Mouse (Mus musculus): ENCODE measurements around the gene Pgls. TPM values are rescaled to one million over a fixed set of nuclear protein-coding genes. Genes with fewer than 3 reads are reported as not detected.

Pgls gene
- polyA plus RNA-seq, 1 experiment from 2014 or later: 266 TPM

- 66% methylated on average over 9 of the region's 9 CpGs for WGBS
- Histone ChIP-seq H3K27ac (ENCODE audit: low read length) (peak overlapping the region; percentile 13; the same call in 1 of the 2 replicates), H3K9me3 (ENCODE audit: control insufficient read depth, low read depth, low read length) (no peaks in the 10 kb centered on the region), H3K4me2 (replicated peaks; ENCODE audit: low read depth, low read length) (no peak overlapping the region), H3K4me1 (ENCODE audit: control insufficient read depth, insufficient read depth, low read length) (peaks cover 14% of the 10 kb centered on the region), H3K27me3 (ENCODE audit: control insufficient read depth, insufficient read depth, low read length) (no peaks in the 10 kb centered on the region), H3K9ac (replicated peaks; ENCODE audit: low read depth, low read length) (no peak overlapping the region), H3K36me3 (ENCODE audit: control insufficient read depth, insufficient read depth, low read length) (no peaks in the 10 kb centered on the region), H3K4me3 (ENCODE audit: low read depth, low read length) (no peak overlapping the region)
- no peak for ATAC-seq (ENCODE audit: insufficient number of reproducible peaks, insufficient read depth, low FRiP score, low read depth)
These were observed 18.9 kb upstream of the Pgls start for GRCm38 (mm10) chr8:71572847-71573633.

- Histone ChIP-seq H3K4me1 (ENCODE audit: control insufficient read depth, insufficient read depth, low read length) (peaks cover 6% of the 10 kb centered on the region), H3K27me3 (ENCODE audit: control insufficient read depth, insufficient read depth, low read length) (no peaks in the 10 kb centered on the region), H3K9me3 (ENCODE audit: control insufficient read depth, low read depth, low read length) (no peaks in the 10 kb centered on the region), H3K36me3 (ENCODE audit: control insufficient read depth, insufficient read depth, low read length) (no peaks in the 10 kb centered on the region), H3K4me2 (replicated peaks; ENCODE audit: low read depth, low read length) (no peak overlapping the region), H3K27ac (ENCODE audit: low read length) (no peak overlapping the region), H3K9ac (replicated peaks; ENCODE audit: low read depth, low read length) (no peak overlapping the region), H3K4me3 (ENCODE audit: low read depth, low read length) (no peak overlapping the region)
- 78% methylated on average over 7 of the region's 7 CpGs for WGBS
- ATAC-seq (ENCODE audit: insufficient number of reproducible peaks, insufficient read depth, low FRiP score, low read depth): no peak
These were observed 17.6 kb upstream of the Pgls start for GRCm38 (mm10) chr8:71574426-71574825.

- no peak for ATAC-seq (ENCODE audit: insufficient number of reproducible peaks, insufficient read depth, low FRiP score, low read depth)
- Histone ChIP-seq H3K4me1 (ENCODE audit: control insufficient read depth, insufficient read depth, low read length) (peaks cover 6% of the 10 kb centered on the region), H3K27ac (ENCODE audit: low read length) (no peak overlapping the region), H3K36me3 (ENCODE audit: control insufficient read depth, insufficient read depth, low read length) (no peaks in the 10 kb centered on the region), H3K4me2 (replicated peaks; ENCODE audit: low read depth, low read length) (no peak overlapping the region), H3K9me3 (ENCODE audit: control insufficient read depth, low read depth, low read length) (no peaks in the 10 kb centered on the region), H3K9ac (replicated peaks; ENCODE audit: low read depth, low read length) (no peak overlapping the region), H3K4me3 (ENCODE audit: low read depth, low read length) (no peak overlapping the region), H3K27me3 (ENCODE audit: control insufficient read depth, insufficient read depth, low read length) (no peaks in the 10 kb centered on the region)
- WGBS: 52% methylated on average over 1 of the region's 1 CpGs
These were observed 17.0 kb upstream of the Pgls start for GRCm38 (mm10) chr8:71575020-71575419.

- H3K4me2 ChIP-seq (replicated peaks; ENCODE audit: low read depth, low read length): no peak overlapping the region
- H3K4me1 ChIP-seq (ENCODE audit: control insufficient read depth, insufficient read depth, low read length): no peaks in the 10 kb centered on the region
- H3K36me3 ChIP-seq (ENCODE audit: control insufficient read depth, insufficient read depth, low read length): no peaks in the 10 kb centered on the region; the same call in 1 of the 2 replicates
- no peak overlapping the region for H3K4me3 ChIP-seq (ENCODE audit: low read depth, low read length)
- no peaks in the 10 kb centered on the region for H3K27me3 ChIP-seq (ENCODE audit: control insufficient read depth, insufficient read depth, low read length)
- H3K9ac ChIP-seq (replicated peaks; ENCODE audit: low read depth, low read length): no peak overlapping the region
- no peak overlapping the region for H3K27ac ChIP-seq (ENCODE audit: low read length)
- 76% methylated on average over 4 of the region's 4 CpGs for WGBS
- ATAC-seq (ENCODE audit: insufficient number of reproducible peaks, insufficient read depth, low FRiP score, low read depth): no peak
- no peaks in the 10 kb centered on the region for H3K9me3 ChIP-seq (ENCODE audit: control insufficient read depth, low read depth, low read length)
These were observed 14.1 kb upstream of the Pgls start for GRCm38 (mm10) chr8:71577856-71578387.

GRCm38 (mm10) chr8:71579009-71579408, 13.0 kb upstream of the Pgls start:
- Histone ChIP-seq H3K9me3 (ENCODE audit: control insufficient read depth, low read depth, low read length) (no peaks in the 10 kb centered on the region), H3K27ac (ENCODE audit: low read length) (no peak overlapping the region), H3K4me2 (replicated peaks; ENCODE audit: low read depth, low read length) (no peak overlapping the region), H3K27me3 (ENCODE audit: control insufficient read depth, insufficient read depth, low read length) (no peaks in the 10 kb centered on the region), H3K36me3 (ENCODE audit: control insufficient read depth, insufficient read depth, low read length) (no peaks in the 10 kb centered on the region; the same call in 1 of the 2 replicates), H3K9ac (replicated peaks; ENCODE audit: low read depth, low read length) (no peak overlapping the region), H3K4me1 (ENCODE audit: control insufficient read depth, insufficient read depth, low read length) (no peaks in the 10 kb centered on the region), H3K4me3 (ENCODE audit: low read depth, low read length) (no peak overlapping the region)
- WGBS: 50% methylated on average over 1 of the region's 1 CpGs
- no peak for ATAC-seq (ENCODE audit: insufficient number of reproducible peaks, insufficient read depth, low FRiP score, low read depth)

GRCm38 (mm10) chr8:71579476-71579875, 12.5 kb upstream of the Pgls start:
- Histone ChIP-seq H3K9ac (replicated peaks; ENCODE audit: low read depth, low read length) (no peak overlapping the region), H3K4me3 (ENCODE audit: low read depth, low read length) (no peak overlapping the region)
- WGBS: 92% methylated on average over 14 of the region's 14 CpGs

GRCm38 (mm10) chr8:71580201-71580600, 11.8 kb upstream of the Pgls start:
- Histone ChIP-seq H3K27me3 (ENCODE audit: control insufficient read depth, insufficient read depth, low read length) (no peaks in the 10 kb centered on the region), H3K36me3 (ENCODE audit: control insufficient read depth, insufficient read depth, low read length) (no peaks in the 10 kb centered on the region; the same call in 1 of the 2 replicates), H3K9me3 (ENCODE audit: control insufficient read depth, low read depth, low read length) (no peaks in the 10 kb centered on the region), H3K4me3 (ENCODE audit: low read depth, low read length) (no peak overlapping the region), H3K4me2 (replicated peaks; ENCODE audit: low read depth, low read length) (no peak overlapping the region), H3K4me1 (ENCODE audit: control insufficient read depth, insufficient read depth, low read length) (no peaks in the 10 kb centered on the region), H3K9ac (replicated peaks; ENCODE audit: low read depth, low read length) (no peak overlapping the region), H3K27ac (ENCODE audit: low read length) (no peak overlapping the region)
- ATAC-seq (ENCODE audit: insufficient number of reproducible peaks, insufficient read depth, low FRiP score, low read depth): no peak
- WGBS: 61% methylated on average over 9 of the region's 9 CpGs

More at GRCm38 (mm10) chr8:71579476-71579875, 12.5 kb upstream of the Pgls start:
- no peak for ATAC-seq (ENCODE audit: insufficient number of reproducible peaks, insufficient read depth, low FRiP score, low read depth)
- Histone ChIP-seq H3K36me3 (ENCODE audit: control insufficient read depth, insufficient read depth, low read length) (no peaks in the 10 kb centered on the region; the same call in 1 of the 2 replicates), H3K9me3 (ENCODE audit: control insufficient read depth, low read depth, low read length) (no peaks in the 10 kb centered on the region), H3K27me3 (ENCODE audit: control insufficient read depth, insufficient read depth, low read length) (no peaks in the 10 kb centered on the region), H3K4me1 (ENCODE audit: control insufficient read depth, insufficient read depth, low read length) (no peaks in the 10 kb centered on the region), H3K4me2 (replicated peaks; ENCODE audit: low read depth, low read length) (no peak overlapping the region), H3K27ac (ENCODE audit: low read length) (no peak overlapping the region)

GRCm38 (mm10) chr8:71586891-71587290, 5.1 kb upstream of the Pgls start:
- no peak for ATAC-seq (ENCODE audit: insufficient number of reproducible peaks, insufficient read depth, low FRiP score, low read depth)
- H3K9me3 ChIP-seq (ENCODE audit: control insufficient read depth, low read depth, low read length): no peaks in the 10 kb centered on the region
- H3K4me1 ChIP-seq (ENCODE audit: control insufficient read depth, insufficient read depth, low read length): peaks cover 6% of the 10 kb centered on the region; the same call in 1 of the 2 replicates
- no peak overlapping the region for H3K4me3 ChIP-seq (ENCODE audit: low read depth, low read length)
- peaks cover 5% of the 10 kb centered on the region for H3K36me3 ChIP-seq (ENCODE audit: control insufficient read depth, insufficient read depth, low read length)
- H3K4me2 ChIP-seq (replicated peaks; ENCODE audit: low read depth, low read length): no peak overlapping the region
- 64% methylated on average over 2 of the region's 2 CpGs for WGBS
- H3K9ac ChIP-seq (replicated peaks; ENCODE audit: low read depth, low read length): no peak overlapping the region
- no peak overlapping the region for H3K27ac ChIP-seq (ENCODE audit: low read length)
- H3K27me3 ChIP-seq (ENCODE audit: control insufficient read depth, insufficient read depth, low read length): no peaks in the 10 kb centered on the region
